Mouse (Mus musculus) megakaryocyte, embryonic 14.5 days (primary cell): ENCODE measurements around the gene C87414. TPM values are rescaled to one million over a fixed set of nuclear protein-coding genes. Genes with fewer than 3 reads are reported as not detected.
"Not testable (repeated sequence)": the region's sequence is repeated elsewhere in the genome, so short reads cannot be mapped to it uniquely, and the experiment has no call there.

Source experiments
- H3K27me3 ChIP-seq: replicated peaks from 2 replicates; pipeline ENCODE3; 2012; ENCODE audit warnings: inconsistent platforms
- H3K36me3 ChIP-seq: replicated peaks from 2 replicates; pipeline ENCODE3; 2012; ENCODE audit warnings: low read length, inconsistent platforms, mixed read lengths
- H3K4me1 ChIP-seq: 2 replicates; pipeline ENCODE4 v1.6.1; 2012; ENCODE audit warnings: inconsistent platforms
- H3K4me3 ChIP-seq: replicated peaks from 2 replicates; pipeline ENCODE3; 2012; ENCODE audit warnings: moderate library complexity, mild to moderate bottlenecking, inconsistent platforms
- H3K9me3 ChIP-seq: 2 replicates; pipeline ENCODE4 v1.6.1; 2012; ENCODE audit warnings: inconsistent platforms
- polyA plus RNA-seq: library from polyadenylated mRNA; stranded (reverse); fragments of >175 nt; gene quantifications from 2 replicates; pipeline ENCODE4 v1.2.3, GENCODE M21; 2012; ENCODE audit warnings: low replicate concordance; ENCODE audit not compliant: insufficient read depth

C87414 gene
- polyA plus RNA-seq, result 2.9 TPM in 1 of 2 replicates, not detected in the other

DNA sequence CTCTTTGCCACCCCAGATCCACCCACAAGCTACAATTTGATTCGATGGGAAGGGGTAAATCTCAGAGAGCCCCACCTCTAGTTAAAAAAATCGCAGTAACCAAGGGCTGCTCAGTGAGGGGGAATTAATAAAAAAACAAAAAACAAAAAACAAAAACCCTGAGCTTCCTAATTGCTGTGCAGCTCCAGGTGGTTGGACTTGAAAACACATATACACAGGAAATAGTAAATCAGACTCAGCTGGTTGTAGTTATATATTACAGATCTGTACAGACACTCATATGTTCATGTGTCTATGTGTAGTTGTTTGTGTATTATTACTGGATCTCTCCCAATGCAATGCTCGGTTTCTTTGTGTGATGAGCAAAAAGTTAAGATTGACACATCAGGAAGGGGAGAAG is at the start of gene C87414:
Gene C87414, minus strand, starts transcription at position 101 of the 400 bp plus-strand sequence.
- H3K36me3 ChIP-seq, H3K4me3 ChIP-seq, H3K27me3 ChIP-seq, H3K9me3 ChIP-seq, H3K4me1 ChIP-seq: not testable (repeated sequence)

DNA sequence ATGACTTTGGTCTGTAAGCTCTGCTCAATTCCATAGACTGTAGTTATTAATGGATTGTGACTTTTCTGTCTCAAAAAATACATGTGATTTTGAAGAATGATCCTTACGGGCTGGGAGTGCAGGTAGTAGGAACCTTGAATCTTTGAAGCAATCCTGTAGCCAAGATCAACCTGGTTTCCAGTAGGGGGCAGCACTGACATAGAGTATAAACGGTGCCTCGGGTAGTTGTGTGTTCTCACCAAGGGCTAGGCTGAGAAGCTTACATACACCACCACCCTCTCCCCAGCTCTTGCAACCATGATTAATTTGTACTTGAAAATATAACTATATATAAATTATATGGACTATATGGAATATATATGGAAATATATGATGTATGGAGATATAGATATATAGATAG is 13.3 kb upstream of the C87414 start:
- H3K27me3 ChIP-seq, H3K4me1 ChIP-seq, H3K9me3 ChIP-seq, H3K36me3 ChIP-seq, H3K4me3 ChIP-seq: not testable (repeated sequence)

Other genes starting within 250 kb of the C87414 start
- not detected in 2 replicates for gene Gm16427, start 131.4 kb downstream of the C87414 start, polyA plus RNA-seq
- not detected in 2 replicates for gene Gm7792, start 172.2 kb upstream of the C87414 start, polyA plus RNA-seq